Mouse (Mus musculus) kidney, adult 11 months (tissue): Measurements from ENCODE around the gene Uba2.
"Not testable (repeated sequence)": the region's sequence is repeated elsewhere in the genome, so short reads cannot be mapped to it uniquely, and the experiment has no call there.

Source experiments
- DNase-seq: peaks from one replicate; pipeline ENCODE4 v3.0.0; 2022

Gene Uba2

DNA sequence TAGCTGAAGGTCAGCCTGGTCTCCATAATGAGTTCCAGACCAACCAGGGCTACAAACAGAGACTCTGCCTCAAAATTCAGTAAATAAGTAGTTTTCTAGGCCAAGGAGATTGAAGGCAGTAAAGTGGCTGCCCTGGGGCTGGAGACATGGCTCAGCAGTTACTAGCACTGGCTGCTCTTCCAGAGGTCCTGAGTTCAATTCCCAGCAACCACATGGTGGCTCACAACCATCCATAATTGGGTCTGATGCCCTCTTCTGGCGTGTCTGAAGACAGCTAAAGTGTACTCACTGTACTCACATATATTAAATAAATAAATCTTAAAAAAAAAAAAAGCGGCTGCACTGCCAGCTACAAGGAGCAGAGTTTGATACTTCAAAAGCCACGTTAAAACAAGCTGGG lies 3.4 kb downstream of the Uba2 start:
- no peak for DNase-seq

GRCm38 (mm10) chr7:34164671-34165070 lies 4.7 kb downstream of the Uba2 start:
- no peak for DNase-seq

DNA sequence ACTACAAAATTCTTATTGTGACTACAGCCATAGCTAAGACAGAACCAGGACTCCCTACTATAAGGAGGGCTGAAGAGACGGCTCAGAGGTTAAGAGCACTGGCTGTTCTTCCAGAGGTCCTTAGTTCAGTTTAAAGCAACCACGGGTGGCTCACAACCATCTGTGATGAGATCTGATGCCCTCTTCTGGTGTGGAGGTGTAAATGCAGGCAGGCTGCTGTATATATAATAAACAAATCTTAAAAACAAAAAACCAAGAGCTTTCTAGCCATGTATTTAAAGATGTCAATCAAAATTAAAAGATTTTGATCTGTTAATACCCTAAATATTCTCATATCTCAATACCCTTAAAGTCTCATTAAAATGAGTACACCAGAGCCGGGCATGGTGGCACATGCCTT lies 10.2 kb downstream of the Uba2 start:
- DNase-seq, result no peak

- DNase-seq, result no peak
Observed at GRCm38 (mm10) chr7:34157994-34158393, 11.4 kb downstream of the Uba2 start.

DNA sequence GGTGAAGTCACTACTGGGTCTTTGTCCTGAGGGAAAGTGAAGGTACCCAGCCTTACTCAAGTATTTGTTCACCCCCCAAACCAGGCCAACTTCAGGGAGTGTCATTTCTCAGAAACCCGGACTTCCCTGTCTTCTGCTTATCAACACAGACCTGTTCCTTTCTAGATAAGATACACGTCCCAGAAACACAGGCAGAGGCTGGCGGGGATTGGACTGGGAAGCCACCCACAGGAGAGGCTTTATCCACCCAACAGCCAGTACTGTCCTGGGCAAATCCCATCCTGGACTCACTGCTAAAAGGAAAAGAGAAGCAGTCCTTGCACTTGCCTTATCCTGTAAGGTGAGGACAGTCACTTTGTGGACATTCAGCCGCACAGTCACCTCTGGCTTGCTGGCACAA lies 22.2 kb downstream of the Uba2 start:
- no peak for DNase-seq

- DNase-seq, result no peak
Observed at GRCm38 (mm10) chr7:34141123-34141522, 28.3 kb downstream of the Uba2 start.

GRCm38 (mm10) chr7:34139493-34139892 lies 29.9 kb downstream of the Uba2 start:
- no peak for DNase-seq

- no peak for DNase-seq
Observed at GRCm38 (mm10) chr7:34134336-34134735, 35.1 kb downstream of the Uba2 start.

- peak; percentile 76 for DNase-seq
Observed at GRCm38 (mm10) chr7:34133117-34133762, 36.2 kb downstream of the Uba2 start, which contains the start of gene Wtip. Gene Wtip (minus strand): TSS chr7:34133268.

DNA sequence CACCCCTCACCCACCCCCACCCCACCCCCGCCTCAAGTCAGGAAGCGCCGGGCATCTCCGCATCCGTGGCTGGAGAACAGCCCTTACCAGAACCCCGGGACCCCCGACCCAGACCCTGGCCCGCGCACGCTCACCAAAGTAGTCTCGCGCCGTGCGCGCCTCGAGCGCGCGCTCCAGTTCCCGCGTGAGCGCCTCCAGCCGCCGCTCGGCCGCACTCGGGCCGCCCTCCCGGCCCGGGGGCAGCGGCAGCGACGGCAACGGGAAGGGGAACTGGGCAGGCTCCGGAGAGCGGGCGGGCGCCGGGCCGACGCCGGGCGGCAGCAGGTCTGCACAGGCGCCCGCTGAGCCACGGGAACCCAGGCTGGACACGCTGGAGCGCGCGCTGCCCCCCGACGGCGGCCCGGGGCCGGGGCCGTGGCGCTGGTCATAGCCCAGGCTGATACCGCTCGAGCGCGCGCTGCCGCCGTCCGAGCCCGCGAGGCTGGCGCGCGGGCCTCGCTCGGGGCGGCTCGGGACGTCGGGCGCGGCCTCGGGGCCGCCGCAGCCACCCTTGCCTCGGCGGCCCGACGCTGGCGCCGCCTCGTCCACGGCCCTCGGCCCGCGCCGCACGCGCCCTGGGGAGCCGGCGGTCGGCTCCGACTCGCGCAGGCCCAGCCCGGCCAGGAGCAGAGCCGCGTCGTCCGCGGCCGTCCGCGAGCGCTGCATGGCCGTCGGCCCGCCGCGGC lies 36.9 kb downstream of the Uba2 start:
- peak; percentile 11 for DNase-seq

GRCm38 (mm10) chr7:34131959-34132354 lies 37.4 kb downstream of the Uba2 start:
- DNase-seq, result no peak

- DNase-seq, result no peak
Observed at GRCm38 (mm10) chr7:34131118-34131517, 38.3 kb downstream of the Uba2 start.

DNA sequence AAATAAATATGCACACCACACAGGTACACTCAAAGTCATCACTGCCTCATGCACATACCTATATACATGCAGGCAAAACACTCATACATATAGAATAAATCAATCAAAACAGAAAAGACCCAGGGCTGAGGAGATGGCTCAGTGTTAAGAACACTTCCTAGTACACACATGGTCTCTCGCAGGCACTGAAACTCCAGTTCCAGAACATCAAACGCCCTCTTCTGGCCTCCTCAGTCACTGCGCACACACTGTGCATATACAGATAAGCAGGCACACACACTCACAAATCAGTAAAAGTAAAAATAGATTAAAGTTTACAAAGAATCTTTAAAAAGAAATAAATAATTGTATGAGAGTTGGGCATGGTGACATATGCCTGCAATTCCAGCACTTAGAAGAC lies 43.1 kb downstream of the Uba2 start:
- DNase-seq, result no peak

- DNase-seq, result no peak
Observed at GRCm38 (mm10) chr7:34125346-34125745, 44.1 kb downstream of the Uba2 start.

- no peak for DNase-seq
Observed at GRCm38 (mm10) chr7:34122987-34123720, 46.2 kb downstream of the Uba2 start.

- DNase-seq, result not testable (repeated sequence)
Observed at GRCm38 (mm10) chr7:34120636-34121035, 48.8 kb downstream of the Uba2 start.

- peak; percentile 23 for DNase-seq
Observed at GRCm38 (mm10) chr7:34116601-34117000, 52.8 kb downstream of the Uba2 start.

- no peak for DNase-seq
Observed at GRCm38 (mm10) chr7:34109190-34109589, 60.2 kb downstream of the Uba2 start.

GRCm38 (mm10) chr7:34101276-34101675 lies 68.1 kb downstream of the Uba2 start:
- DNase-seq, result no peak

DNA sequence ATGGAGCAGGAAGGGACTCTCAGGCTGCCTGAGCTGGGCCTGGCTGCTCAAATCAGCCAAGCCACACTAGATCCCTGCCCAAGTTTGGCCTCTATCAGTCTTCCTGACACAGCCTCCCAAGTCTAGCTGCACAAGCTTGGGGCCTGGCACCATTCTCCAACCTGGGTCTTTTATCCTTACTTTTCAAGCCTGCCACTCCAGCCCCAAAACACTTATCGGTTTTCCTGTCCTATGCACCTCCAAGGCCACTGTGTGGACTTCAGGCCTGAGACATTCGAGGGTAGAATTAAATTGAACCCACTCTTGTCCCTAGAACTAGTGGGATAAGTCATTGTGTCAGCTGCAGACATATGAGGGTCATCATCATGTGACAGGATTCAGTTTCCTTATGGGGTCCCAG lies 69.4 kb downstream of the Uba2 start:
- DNase-seq, result no peak

DNA sequence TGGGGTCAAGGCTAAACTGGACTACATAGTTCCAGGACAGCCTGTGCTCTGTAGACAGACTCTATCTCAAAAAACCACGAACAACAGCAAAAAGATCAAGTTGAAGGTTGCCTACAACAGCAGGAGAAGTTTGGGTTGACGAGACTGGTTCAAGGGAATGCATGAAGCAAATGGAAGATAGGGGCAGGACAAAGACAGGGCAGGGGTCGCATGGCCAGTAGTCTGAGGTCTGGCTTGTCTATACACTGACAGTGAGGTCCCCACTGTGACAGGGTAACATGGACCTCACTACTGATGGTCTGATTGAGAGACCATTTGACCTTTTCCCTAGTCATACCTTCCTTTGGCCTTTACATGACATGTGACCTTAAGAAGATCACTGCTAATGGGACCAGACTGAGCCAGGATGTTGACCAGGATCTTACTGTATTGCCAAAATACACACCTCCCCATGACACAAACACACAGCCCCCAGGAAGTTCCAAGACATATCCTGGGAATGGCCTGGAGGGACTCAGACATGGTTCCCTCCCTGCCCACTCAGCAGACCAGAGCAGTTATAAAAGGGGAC lies 74.4 kb downstream of the Uba2 start, which contains the start of gene Scgb1b30:
Gene Scgb1b30 (plus strand): TSS at position 521 of the 571 bp plus-strand sequence.
- DNase-seq, result no peak
